Mouse (Mus musculus) small intestine, adult 2 months (tissue): ENCODE measurements at regions not wholly inside any gene's neighbourhood (a gene's known extent, or its start where the extent isn't known, plus 50 kb on each side); places are given as distances from the start of the nearest gene placed in this dataset.

ENCODE experiments used
- CTCF ChIP-seq: fragments of 200-500 bp; IDR thresholded peaks from 2 replicates; pipeline ENCODE4 v1.5.1; 2012; ENCODE audit warnings: low read depth, mild to moderate bottlenecking, control low read depth, inconsistent platforms, low read length, moderate library complexity, mixed read lengths; ENCODE audit not compliant: insufficient replicate concordance, insufficient read length; ENCODE audit errors: extremely low read depth
- POLR2A ChIP-seq: fragments of 200-500 bp; IDR thresholded peaks from 2 replicates; pipeline ENCODE4 v1.6.1; 2012; ENCODE audit warnings: low read depth, mild to moderate bottlenecking, control low read depth, inconsistent platforms, low read length, moderate library complexity

GRCm38 (mm10) chr13:42593488-42594170 is 86.8 kb upstream of the Phactr1 start:
- TF ChIP-seq CTCF (no peak), POLR2A (no peak)
